Mouse (Mus musculus) embryonic stem cell, embryonic (primary cell): ENCODE measurements around the gene Camkk2.

Experiments used
- CTCF ChIA-PET, 4 experiments: fragments of 300-600 bp in 2 of 4; fragments of 350-600 bp in 2 of 4; sonication (Branson Sonifier 250); formaldehyde crosslinking; loops; one replicate each; lab custom pipeline; 2022; ENCODE audit warnings: inconsistent platforms in 2 of 4; lab: Charles Lee
- POLR2A ChIA-PET, 4 experiments: fragments of 300-600 bp in 2 of 4; fragments of 350-600 bp in 2 of 4; sonication (Branson Sonifier 250); formaldehyde crosslinking; loops; one replicate each; lab custom pipeline; 2022; ENCODE audit warnings: antibody characterized with exemption in 4 of 4, inconsistent platforms in 1 of 4; lab: Charles Lee

Gene Camkk2

DNA sequence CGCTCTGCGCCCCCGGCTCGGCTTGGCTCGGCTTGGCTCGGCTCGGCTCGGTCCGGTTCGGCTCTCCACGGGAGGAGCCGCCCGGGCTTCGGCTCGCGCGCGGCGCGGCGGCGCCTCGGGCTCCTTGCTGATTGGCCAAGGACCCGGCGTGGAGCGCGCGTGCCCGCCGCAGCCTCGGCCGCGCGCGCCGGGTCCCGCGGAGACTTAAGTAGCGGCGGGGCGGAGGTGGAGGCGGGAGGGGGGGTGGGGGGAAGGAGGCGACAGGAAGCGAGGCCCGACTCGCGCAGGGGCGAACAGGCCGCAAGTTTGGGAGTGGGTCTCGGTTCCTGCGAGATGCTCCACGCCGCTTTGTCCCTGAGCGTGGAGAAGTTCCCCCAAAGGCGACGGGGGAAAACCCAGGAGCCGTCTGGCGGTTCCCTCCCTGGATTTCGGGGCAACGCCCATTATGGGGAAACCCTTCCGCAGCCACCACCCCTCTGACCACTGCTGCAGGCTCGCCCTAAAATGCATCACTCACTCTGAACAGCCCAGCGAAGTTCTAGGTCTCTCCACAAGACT is at the start of gene Camkk2:
Gene Camkk2 (minus strand): TSS at position 133 of the 558 bp plus-strand sequence.
- ChIA-PET CTCF (no interaction called here), POLR2A (interaction anchor here in 1 of 4 experiments (1.0 to 1.7 kb wide), 3 partner anchors 10 to 54 kb away, joined by 3 to 9 read pairs (median 4); no protein-coding TSS in a partner anchor)

DNA sequence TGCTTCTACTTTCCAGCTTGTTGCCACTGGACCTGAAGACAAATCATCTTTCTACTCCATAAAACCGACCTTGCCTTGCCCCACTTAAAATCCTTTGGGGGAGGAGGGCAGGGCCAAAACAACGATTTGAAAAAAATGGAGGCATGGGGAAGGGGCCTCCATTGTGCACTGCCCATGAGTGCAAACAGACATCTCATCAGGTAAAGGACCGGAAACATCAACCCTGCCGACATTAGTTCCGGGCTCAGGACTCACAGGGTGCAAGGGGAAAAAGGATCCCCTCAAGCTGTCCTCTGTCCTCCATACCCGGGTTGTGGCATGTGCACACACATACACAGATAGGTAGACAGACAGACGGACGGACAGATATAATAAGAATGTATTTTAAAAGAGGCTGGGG is 45.9 kb upstream of the Camkk2 start:
- POLR2A ChIA-PET = interaction anchor here (0.5 to 17.3 kb wide), 58 partner anchors 8 to 982 kb away, joined by 3 to 296 read pairs (median 4); partner anchors contain the start of genes Orai1 (in 2 of the 4), Rnf34 (in 2 of the 4), P2rx4 (in 1 of the 4) and Tctn1 (in 1 of the 4)
- CTCF ChIA-PET = interaction anchor here in 3 of 4 experiments (0.5 to 3.5 kb wide), 17 partner anchors 13 to 745 kb away, joined by 3 to 14 read pairs (median 4); partner anchors contain the start of gene Orai1 (in 1 of the 3)

DNA sequence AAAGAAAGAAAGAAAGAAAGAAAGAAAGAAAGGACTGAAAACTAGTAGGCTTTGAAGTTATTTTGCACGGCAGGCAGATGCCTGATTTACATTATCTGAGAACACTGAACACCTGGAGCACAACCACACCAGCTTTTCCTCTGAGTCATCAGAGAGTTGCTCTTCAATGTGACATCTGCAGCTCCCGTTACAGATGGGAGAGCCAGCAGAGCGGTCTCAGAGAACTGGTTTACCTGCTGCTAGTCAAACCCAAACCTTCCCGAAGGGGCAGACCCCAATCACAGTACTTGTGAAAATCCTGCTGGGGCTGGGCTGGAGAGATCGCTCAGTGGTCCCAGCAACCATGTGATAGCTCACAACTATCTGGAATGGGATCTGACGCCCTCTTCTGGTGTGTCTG is 45.2 kb upstream of the Camkk2 start:
- ChIA-PET CTCF (interaction anchor here in 3 of 4 experiments (0.6 to 3.5 kb wide), 18 partner anchors 12 to 248 kb away, joined by 3 to 14 read pairs (median 4); partner anchors contain the start of genes Orai1 (in 1 of the 3) and Rnf34 (in 1 of the 3)), POLR2A (interaction anchor here (0.6 to 17.3 kb wide), 48 partner anchors 8 to 1316 kb away, joined by 3 to 296 read pairs (median 4); partner anchors contain the start of genes Orai1 (in 2 of the 4), Rnf34 (in 2 of the 4), Kdm2b (in 1 of the 4) and P2rx4 (in 1 of the 4))

DNA sequence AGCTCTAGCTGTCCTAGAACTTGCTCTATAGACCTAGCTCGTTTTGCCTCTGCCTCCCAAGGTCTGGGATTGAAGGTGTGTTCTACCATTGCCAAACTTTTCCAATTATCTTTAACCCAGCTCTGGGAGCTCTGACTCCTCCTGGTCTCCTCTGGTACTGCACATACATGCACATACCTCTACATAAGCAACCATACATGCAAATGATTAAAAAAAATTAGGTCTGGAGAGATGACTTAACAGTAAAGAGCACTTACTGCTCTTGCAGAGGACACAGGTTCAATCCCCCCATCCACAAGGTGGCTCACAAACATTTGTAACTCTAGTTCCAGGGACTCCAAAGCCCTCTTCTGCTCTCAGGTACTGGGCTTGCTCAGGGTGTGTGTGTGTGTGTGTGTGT is 44.8 kb upstream of the Camkk2 start:
- POLR2A ChIA-PET = interaction anchor here (0.5 to 17.3 kb wide), 31 partner anchors 9 to 1316 kb away, joined by 3 to 296 read pairs (median 4); partner anchors contain the start of genes Orai1 (in 2 of the 4), Kdm2b (in 1 of the 4) and Rnf34 (in 1 of the 4)

DNA sequence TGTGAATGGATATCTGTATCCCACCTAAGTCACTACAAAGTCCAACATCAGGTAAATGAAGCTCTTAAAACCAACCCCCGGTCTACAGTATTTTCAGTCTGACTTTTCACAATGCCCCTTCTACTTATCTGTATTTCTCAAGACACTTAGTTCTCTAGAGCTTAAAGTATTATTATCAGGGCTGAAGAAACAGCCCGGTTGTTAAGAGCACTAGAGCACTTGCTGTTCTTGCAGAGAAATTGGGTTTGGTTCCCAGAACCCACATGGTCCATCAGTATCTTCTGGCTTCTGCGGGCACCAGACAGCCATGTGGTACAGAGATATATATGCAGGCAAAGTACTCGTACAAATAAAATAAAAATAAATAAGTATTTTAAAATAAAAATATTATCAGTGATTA is 43.2 kb upstream of the Camkk2 start:
- CTCF ChIA-PET = interaction anchor here (0.6 to 3.5 kb wide), 5 partner anchors 11 to 97 kb away, joined by 3 to 14 read pairs (median 4); no protein-coding TSS in a partner anchor
- POLR2A ChIA-PET = interaction anchor here in 2 of 4 experiments (0.7 to 17.3 kb wide), 29 partner anchors 8 to 383 kb away, joined by 3 to 296 read pairs (median 5); partner anchors contain the start of genes Rnf34 (in 2 of the 2) and P2rx4 (in 1 of the 2)

More for the DNA sequence above, 44.8 kb upstream of the Camkk2 start:
- CTCF ChIA-PET = interaction anchor here (0.5 to 3.5 kb wide), 22 partner anchors 12 to 344 kb away, joined by 3 to 14 read pairs (median 4); partner anchors contain the start of genes Orai1 (in 1 of the 4) and Rnf34 (in 1 of the 4)

DNA sequence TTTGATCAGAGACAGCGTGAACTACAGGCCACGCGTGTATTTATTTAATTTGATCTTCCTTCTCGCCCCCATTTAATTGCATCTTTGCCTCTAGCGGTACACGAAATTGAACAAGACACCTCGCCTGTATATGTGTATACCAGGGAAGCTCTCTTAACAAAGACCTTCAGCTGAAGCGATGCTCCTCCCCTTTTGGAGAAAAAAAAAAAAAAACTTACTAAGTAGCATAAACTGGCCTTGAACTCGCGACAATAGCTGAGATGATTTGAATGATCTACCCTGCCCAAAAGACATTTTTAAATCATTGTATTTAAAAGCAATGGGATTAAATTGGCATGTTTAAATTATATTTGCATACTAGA is 42.3 kb upstream of the Camkk2 start:
- POLR2A ChIA-PET = interaction anchor here in 3 of 4 experiments (0.6 to 17.3 kb wide), 43 partner anchors 7 to 1605 kb away, joined by 3 to 296 read pairs (median 5); partner anchors contain the start of genes P2rx4 (in 2 of the 3), Rnf34 (in 2 of the 3), Kntc1 (in 1 of the 3) and Orai1 (in 1 of the 3)
- CTCF ChIA-PET = interaction anchor here in 2 of 4 experiments (0.6 to 1.9 kb wide), 7 partner anchors 10 to 421 kb away, joined by 3 to 23 read pairs (median 3); no protein-coding TSS in a partner anchor

DNA sequence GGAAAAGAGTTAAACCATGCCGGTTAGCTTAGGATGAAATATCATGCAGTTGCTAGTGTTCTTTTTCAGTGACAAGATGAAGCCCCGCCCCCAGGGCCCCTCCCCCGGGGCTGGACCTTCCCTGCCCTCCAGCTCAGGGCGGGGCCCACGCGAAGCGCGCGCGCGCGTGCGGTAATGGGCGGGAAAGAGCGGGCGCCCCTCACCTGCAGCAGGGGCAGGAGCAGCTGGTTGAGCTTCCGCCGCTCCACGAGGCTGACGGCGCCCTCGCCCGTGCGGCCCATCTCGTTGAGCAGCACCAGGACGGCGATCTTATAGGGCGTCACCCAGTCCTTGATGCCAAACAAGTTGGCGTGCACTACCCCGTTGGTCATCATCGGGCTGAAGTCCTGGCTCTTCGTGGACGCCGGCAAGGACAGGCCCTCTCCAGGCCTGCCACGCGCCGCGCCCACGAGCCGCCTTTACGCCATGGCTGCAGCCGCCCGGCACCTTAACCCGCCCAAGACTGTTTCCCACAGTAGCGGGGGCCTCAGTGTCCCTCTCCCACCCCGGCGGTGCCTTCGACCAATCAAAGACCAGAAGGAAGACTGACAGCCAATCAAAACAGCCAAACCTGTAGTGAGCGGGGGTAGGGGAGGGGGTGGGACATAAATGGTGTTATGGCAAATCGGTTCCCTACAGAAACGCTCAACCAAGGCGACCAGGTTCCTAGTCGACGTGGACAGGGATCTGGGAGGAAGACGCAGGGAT is 41.7 kb upstream of the Camkk2 start, which contains the start of gene Anapc5:
Gene Anapc5 (minus strand): TSS at position 563 of the 747 bp plus-strand sequence.
- POLR2A ChIA-PET = interaction anchor here (0.6 to 17.3 kb wide), 81 partner anchors 7 to 1606 kb away, joined by 3 to 296 read pairs (median 4); partner anchors contain the start of genes Rnf34 (in 4 of the 4), Fam216a (in 1 of the 4), Kntc1 (in 1 of the 4) and Orai1 (in 1 of the 4)
- CTCF ChIA-PET = interaction anchor here (0.6 to 1.9 kb wide), 15 partner anchors 9 to 700 kb away, joined by 3 to 23 read pairs (median 3); no protein-coding TSS in a partner anchor

DNA sequence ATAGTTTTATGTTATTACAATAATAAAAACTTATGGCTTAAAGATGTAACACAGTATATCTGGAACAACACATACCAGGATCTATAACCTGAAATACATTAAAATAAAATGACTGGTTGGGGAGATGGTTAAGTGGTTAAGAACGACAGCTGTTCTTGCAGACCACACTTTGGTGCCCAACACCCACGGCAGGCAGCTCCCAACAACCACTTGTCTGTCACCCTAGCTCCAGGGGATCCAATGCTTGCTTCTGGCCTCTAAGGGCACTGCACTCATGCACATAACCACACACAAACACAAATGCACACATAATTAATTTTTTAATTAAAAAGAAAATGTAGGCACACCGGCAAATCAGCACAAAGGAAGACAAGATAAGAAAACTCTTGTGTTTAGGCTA is 33.5 kb upstream of the Camkk2 start:
- ChIA-PET POLR2A (interaction anchor here in 3 of 4 experiments (0.7 to 17.3 kb wide), 18 partner anchors 8 to 245 kb away, joined by 3 to 296 read pairs (median 3); partner anchors contain the start of genes Anapc5 (in 3 of the 3) and P2rx4 (in 1 of the 3)), CTCF (interaction anchor here (0.6 to 3.0 kb wide), 20 partner anchors 8 to 470 kb away, joined by 3 to 31 read pairs (median 6); partner anchors contain the start of genes Anapc5 (in 2 of the 4) and Rnf34 (in 1 of the 4))

DNA sequence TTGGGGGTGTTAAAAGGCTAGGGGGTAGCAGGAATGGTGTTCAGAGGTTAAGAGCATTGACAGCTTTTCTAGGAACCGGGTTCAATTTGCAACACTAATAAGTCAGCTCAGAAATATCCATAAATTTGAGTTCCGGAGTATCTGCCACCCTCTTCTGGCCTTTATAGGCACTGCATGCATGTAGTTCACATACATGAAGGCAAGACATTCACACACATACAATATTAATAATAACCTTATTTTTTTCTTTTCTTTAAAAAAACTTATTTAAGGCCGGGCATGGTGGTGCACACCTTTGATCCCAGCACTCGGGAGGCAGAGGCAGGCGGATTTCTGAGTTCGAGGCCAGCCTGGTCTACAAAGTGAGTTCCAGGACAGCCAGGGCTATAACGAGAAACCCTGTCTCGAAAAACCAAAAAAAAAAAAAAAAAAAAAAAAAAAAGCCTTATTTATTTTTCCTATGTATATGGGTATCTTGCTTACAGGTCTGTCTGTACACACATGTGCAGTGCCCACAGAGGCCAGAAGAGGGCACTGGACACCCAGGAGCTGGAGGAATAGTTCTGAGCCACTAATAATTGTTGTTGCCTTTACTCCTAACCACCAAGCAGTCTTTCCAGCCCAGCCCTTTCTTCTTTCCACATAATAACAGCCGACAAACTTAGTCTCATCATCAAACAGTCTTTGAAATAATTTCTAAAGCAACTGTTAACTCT is 32.3 kb upstream of the Camkk2 start:
- ChIA-PET CTCF (interaction anchor here (0.5 to 3.0 kb wide), 63 partner anchors 9 to 1979 kb away, joined by 3 to 31 read pairs (median 3); partner anchors contain the start of genes Anapc5 (in 3 of the 4), Rnf34 (in 2 of the 4) and Orai1 (in 1 of the 4)), POLR2A (interaction anchor here (0.5 to 17.3 kb wide), 32 partner anchors 9 to 524 kb away, joined by 3 to 296 read pairs (median 4); partner anchors contain the start of genes Anapc5 (in 3 of the 4), Rnf34 (in 2 of the 4) and P2rx4 (in 1 of the 4))

DNA sequence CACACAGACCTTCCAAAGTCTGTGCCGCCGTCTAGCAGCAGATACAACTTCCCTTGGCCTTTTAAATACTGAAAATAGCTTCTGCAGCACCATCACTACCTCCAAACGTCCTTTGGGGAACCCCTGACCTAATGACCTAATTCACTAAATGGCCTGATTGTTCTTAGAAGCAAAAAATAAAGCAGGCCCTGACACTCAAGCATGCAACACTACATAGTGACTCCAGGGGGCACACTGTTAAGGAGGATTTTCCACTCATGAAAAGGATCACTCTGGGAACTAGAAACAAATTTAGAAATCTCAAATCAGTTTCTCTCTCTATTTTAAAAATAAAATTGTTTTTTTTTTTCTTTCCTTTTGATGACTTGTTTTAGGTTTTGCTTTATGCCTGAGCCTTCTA is 26.3 kb upstream of the Camkk2 start:
- CTCF ChIA-PET = interaction anchor here (0.5 to 1.5 kb wide), 8 partner anchors 9 to 389 kb away, joined by 3 to 7 read pairs (median 4); no protein-coding TSS in a partner anchor

DNA sequence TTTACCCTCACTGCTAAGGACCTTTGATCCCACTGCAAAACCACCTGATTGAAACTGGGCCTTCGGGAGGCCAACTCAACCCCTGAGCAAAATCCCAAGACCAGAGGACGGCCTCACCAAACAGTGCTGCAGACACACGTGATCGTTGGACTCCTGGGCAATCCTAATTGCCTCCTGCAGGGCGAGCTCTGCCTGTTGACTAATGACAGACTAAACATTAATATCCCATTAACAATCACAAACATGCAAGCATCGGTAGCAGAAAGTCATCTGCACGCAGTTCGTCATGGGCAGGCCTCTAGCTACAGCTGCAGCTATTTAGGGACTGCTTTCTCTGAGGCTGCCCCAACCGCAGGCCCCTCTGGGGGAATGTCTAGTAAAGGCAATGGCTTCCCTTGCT is 23.5 kb upstream of the Camkk2 start:
- ChIA-PET CTCF (interaction anchor here in 2 of 4 experiments (0.7 to 4.9 kb wide), 2 partner anchors 9 to 10 kb away, joined by 3 to 31 read pairs (median 11); no protein-coding TSS in a partner anchor), POLR2A (interaction anchor here in 3 of 4 experiments (0.5 to 17.9 kb wide), 10 partner anchors 11 to 233 kb away, joined by 3 to 296 read pairs (median 4); partner anchors contain the start of gene Anapc5 (in 2 of the 3))

More for the DNA sequence above, 26.3 kb upstream of the Camkk2 start:
- POLR2A ChIA-PET = interaction anchor here in 2 of 4 experiments (0.6 to 17.9 kb wide), 4 partner anchors 9 to 318 kb away, joined by 3 to 296 read pairs (median 11); partner anchors contain the start of gene Anapc5 (in 1 of the 2)

DNA sequence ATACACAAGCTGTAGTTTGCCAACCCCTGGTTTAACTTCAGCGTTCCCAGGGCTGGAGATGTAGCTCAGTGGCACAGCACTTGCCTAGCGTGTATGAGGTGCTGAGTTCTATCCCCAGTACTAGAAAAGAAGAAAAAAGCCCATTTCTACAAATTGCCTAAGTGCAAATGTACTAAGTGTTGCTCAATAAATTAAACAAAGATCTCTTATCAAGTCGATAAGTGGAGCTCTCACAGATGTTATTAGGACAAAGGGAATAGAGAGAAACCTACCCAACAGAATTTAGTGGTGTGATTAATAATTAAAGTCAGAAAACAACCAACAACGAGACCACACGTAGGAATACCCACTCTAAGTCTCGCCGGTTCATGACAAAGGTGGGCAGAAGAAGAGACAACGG is 22.5 kb upstream of the Camkk2 start:
- CTCF ChIA-PET = interaction anchor here in 2 of 4 experiments (0.6 to 4.9 kb wide), 3 partner anchors 10 to 21 kb away, joined by 3 to 31 read pairs (median 7); no protein-coding TSS in a partner anchor
- POLR2A ChIA-PET = interaction anchor here in 3 of 4 experiments (0.5 to 17.9 kb wide), 9 partner anchors 10 to 371 kb away, joined by 3 to 296 read pairs (median 4); partner anchors contain the start of gene Anapc5 (in 2 of the 3)

DNA sequence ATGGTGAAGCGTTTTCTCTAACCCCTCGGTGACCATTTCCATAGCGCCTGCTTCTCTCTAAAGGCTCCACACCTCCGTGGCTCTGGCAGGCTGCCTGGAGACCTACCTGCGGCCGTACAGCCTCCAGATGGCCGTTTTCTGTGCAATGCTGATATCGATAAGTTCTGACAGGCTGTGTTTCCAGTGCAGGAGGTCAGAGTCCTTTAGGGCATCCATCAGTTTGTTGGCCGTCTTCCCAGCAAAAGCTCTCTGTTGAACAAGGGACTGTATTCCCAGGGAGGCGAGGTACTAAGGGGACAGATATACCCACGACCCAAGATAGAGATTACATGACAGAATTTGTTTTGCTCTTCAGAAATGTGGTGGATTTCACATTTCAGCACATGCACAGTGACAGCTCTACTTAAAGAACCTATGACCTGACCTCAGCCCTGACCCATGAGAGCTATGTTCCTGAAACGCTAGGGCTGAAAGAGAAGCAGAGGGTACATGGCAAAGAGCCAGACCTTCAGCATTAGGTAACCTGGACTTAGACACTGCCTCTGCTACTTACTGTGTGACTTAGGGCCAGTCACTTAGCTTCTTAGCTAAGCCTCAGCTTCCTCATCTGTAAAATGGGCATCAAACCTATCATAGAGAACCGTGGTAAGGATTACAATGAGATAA is 21.3 kb upstream of the Camkk2 start:
- ChIA-PET POLR2A (interaction anchor here in 3 of 4 experiments (0.6 to 17.9 kb wide), 13 partner anchors 9 to 315 kb away, joined by 3 to 296 read pairs (median 4); partner anchors contain the start of gene Anapc5 (in 2 of the 3)), CTCF (interaction anchor here in 2 of 4 experiments (1.1 to 4.9 kb wide), 3 partner anchors 9 to 11 kb away, joined by 3 to 31 read pairs (median 17); no protein-coding TSS in a partner anchor)

DNA sequence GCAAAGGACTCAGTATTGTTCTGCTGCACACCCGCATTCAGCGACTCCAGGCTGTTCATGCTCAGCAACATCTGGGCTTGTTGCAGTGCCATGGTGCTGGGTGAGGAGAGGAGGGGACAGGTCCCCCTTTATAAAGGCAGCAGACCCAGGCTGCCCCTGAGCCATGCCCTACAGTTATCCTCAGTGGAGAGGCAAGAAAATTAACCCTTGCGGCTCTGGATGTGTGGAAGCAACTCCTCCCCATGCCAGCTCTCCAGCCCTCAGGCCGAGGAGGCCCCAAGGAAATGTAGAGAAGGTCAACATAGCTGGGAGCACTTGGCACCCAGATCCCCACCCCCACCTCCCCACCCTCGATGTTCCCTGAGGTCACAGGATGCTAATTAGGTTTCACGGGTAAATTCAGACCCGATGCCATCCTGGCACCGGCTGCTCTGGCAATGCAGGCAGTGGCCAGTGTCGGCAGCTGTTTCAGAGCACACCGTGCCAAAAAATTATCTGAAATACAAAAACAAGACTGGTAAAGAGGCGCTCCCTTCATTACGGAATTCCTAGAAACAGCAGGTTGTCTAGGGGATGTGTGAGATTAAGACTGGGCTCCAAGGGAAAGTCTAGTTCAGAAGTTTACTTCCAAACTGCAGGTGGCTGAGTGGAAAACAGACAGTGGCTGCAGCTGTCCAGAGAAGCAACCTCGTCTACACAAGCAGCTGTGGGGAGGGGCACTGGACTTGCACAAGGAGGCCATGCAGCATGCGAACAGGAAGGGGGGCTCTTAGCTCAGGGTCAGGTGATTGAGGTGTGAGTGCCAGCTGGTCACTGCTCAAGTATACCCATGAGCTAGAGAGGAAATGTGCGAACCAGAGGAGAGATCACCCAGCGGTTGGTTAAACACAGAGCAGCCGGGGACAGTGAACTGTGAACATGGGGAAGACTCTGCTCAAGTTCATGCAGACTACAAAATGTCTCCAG is 20.5 kb upstream of the Camkk2 start:
- ChIA-PET POLR2A (interaction anchor here (0.6 to 17.9 kb wide), 22 partner anchors 8 to 314 kb away, joined by 3 to 296 read pairs (median 4); partner anchors contain the start of gene Anapc5 (in 2 of the 4)), CTCF (interaction anchor here in 2 of 4 experiments (0.6 to 4.9 kb wide), 3 partner anchors 12 to 15 kb away, joined by 3 to 31 read pairs (median 17); no protein-coding TSS in a partner anchor)
